Mouse (Mus musculus): Measurements from ENCODE around the gene Pdpk1.

Pdpk1 gene

DNA sequence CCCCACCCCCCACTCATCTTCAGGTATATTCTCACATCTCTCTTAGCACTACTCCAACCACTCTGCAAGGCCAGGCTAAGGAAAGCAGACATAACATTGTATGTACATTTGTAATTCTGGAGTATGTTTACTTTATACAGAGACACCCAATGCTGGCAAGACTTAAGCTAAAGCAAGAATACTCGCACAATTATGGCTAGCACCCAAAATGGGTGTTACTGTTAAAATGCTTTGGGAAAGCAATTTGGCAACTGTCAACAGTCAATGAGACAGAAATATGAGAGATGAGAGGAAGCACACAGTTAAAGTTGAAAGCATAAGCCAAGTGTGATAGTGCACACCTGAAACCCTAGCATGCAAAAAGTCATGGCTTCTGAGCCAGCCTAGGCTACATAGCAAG, 39.5 kb downstream of the Pdpk1 start:
- WGBS: 35% methylated on average over 1 of the region's 1 CpGs

DNA sequence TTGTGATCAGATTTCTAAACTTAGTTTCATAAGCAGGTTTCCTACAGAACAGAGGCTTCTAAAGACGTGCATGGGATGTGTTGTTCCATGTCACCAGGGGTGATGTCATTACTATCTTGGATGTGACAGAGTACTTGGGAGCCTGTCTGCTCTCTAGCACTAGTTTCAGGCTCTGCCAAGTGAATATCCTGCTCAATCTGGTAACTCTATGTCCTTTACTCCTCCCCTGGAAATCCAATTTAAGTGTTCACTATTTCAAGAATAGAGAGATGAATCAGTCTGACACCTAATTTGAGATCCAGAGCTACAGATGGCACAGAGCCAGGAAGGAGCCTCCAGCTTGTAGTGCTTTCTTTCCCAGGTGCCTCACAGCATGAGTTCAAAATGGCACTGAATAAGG, 41.8 kb downstream of the Pdpk1 start:
- WGBS: 29% methylated on average over 1 of the region's 1 CpGs

DNA sequence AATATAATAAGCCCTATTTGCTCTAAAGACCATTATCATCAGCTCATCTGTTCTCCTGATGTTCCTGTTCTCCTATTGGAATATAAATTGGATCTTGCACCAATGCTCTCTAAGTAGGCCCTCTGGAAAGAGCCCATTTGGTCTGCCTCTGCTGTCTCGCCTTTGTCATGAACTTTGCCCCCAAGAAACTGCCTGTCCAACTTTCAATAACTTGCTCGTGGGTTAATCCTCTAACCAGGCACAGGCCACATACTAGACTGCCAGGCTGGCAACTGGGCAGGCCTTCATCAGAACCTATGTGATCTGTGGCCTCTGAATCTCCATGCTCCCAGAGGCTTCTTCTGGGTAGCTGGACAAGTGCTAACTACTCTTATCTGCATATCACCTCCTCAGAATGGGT, 45.6 kb downstream of the Pdpk1 start:
- 92% methylated on average over 2 of the region's 2 CpGs for WGBS

DNA sequence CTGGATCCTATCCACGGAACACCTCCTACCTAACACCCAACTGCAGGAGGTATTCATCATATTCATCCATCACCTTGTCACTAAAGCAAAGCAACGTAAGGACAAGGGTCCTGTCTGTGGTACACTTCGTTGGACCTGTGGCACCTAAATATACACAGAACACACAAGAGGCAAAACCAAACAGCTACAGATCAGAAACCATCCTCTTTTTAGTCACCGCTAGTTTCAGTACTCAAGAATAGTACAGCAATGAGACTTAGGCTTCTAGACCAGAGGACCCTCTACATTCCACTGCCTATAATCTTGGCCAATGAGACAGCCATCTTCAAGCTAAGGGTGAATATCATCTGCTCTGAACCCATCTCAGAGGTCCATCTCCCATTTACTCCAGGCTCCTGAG, 52.4 kb downstream of the Pdpk1 start:
- WGBS: 96% methylated on average over 4 of the region's 4 CpGs

DNA sequence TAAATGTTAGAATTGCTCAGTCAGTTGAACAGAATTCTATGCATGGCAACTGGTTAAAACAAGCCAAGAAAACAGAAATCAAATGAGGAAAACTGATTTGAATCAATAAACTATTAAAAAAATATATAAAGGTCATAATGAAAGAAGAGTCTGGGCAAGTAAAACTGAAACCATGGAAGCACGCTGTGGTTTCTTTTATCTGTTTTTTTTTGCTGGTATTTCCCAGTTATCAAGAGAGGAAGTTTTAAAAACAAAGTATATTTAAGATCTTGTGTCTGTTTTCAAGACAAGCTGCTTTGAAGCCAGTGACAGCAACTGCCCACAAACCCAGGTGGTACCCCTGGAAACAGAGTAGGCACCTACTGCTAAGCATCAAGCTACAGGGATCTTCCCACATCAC, 60.1 kb downstream of the Pdpk1 start:
- WGBS: 85% methylated on average over 1 of the region's 1 CpGs

DNA sequence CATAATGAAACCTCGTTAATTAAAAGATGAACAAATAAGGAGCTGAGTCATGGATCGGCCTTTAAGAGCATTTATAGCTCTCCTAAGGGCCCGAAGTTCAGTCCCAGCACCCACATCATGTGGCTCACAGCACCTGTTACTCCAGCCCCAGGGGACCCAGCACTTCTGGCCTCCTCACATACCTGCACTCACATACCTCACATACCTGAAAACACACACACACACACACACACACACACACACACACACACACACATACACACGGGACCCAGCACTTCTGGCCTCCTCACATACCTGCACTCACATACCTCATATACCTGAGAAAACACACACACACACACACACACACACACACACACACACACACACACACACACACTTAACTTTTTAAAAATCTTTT, 64.3 kb downstream of the Pdpk1 start:
- 76% methylated on average over 4 of the region's 4 CpGs for WGBS

DNA sequence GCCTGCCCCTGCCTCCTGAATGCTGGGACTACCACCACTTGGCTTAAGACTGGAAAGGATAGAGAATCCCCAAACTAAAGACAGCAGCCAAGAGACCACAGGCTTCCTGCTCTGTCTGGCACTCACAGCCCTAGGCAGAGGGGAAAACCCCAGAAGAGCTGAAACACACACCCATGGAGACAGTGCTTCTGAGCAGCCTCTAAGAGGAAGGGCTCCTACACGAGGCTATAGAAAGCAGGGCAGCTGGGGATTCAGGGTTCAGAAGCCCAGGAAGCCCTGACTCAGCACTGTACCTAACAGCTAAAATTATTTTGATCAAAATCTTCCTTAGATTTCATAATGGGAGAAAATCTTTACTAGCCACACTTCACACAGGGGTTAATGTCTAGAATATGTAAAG, 66.1 kb downstream of the Pdpk1 start:
- 47% methylated on average over 1 of the region's 1 CpGs for WGBS

DNA sequence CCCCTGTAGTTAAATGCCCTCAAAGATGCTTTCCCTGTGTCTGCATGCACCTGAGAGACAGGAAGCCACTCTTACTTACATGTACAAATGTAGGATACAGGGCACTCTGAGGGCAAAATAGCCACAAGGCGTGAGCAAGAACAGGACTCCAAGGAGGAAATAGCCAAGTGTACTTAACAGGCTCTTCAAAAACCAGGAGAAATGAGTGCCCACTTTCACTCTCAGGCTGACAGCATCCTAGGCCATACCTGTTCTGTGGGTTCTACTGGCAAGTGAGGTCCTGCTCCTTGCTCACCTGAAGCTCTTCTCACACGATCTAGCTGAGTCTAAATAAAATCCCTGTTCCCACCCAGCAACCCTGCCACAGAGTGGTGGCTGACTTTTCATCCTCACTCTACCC, 73.6 kb downstream of the Pdpk1 start:
- WGBS: 85% methylated on average over 2 of the region's 2 CpGs

DNA sequence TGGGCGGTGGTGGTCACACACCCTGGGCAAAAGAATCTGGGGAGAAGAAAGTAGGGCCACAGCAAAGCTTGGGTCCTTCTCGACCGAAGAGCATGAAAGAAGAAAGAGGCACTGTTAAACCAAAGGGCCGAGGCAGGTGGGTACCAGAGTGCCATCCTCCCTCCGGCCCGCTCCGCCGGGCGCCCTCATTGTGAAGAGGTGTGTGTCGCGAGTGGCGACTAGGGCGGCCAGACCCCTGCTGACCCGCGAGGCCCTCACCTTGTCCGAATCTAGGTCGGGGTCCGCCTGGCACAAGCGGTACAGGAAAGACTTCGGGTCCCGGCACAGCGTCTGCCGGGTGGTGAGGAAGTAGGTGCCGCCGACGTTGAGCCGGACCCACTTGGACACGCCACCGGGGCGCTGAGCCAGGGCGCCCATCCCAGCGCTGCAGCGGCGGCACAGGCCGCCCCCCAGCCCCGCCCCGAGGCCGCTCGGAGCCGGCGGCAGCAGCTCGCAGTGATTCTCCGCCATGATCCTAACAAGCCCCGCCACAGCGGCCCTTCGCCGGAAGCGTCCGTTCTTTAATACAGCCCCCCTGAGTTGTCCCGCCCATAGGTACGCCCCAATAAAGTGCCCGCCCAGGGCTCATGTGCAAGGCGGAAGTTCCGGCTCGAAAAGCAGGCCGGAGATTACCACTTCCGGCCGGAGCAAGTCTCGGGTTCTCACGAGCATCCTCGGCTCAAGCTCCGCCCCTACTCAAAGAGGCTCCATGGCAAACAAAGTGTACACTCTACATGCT, 77.6 kb downstream of the Pdpk1 start, which contains the start of gene Kctd5:
Gene Kctd5 (minus strand): TSS at position 567 of the 778 bp plus-strand sequence.
- under 1% methylated on average over 62 of the region's 62 CpGs for WGBS

DNA sequence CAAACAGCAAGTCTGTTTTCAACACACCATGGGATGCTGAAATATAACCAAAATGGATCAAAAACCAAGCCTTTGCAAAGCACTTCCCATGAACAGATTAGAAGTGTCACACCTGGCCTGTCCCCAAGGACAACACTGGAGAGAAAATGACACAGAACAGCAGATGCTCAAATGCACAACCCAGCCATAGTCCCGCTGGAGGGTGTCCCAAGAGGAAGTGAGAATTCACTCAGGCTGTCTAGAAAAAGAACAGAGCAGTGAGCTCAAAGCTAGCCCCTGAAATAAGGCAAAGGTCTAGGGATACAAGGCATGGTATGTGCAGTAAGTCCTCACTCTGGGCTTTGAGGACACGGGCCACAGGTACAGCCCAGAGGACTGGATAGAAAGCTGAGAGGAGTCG, 81.2 kb downstream of the Pdpk1 start:
- 72% methylated on average over 3 of the region's 3 CpGs for WGBS

DNA sequence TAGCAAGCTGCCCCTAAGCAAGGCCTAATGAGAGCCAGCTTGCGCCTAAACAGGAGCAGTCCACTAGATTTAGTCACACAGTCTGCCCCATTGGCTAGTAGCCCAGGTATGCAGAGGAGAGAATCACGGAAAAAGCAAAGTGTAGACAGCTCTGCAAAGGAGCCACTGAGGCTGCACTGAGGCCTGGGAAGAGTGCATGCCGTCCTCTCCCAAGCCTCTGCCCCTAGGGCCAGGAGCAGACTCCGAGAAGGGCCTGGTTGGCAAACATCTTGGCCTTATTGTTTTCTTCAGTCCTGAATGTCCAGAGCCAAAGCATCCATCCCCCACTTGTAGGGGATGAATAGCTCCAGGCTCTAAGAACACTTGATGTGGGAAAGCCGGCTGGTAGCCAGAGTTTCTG, 82.5 kb downstream of the Pdpk1 start:
- WGBS: 52% methylated on average over 5 of the region's 5 CpGs

DNA sequence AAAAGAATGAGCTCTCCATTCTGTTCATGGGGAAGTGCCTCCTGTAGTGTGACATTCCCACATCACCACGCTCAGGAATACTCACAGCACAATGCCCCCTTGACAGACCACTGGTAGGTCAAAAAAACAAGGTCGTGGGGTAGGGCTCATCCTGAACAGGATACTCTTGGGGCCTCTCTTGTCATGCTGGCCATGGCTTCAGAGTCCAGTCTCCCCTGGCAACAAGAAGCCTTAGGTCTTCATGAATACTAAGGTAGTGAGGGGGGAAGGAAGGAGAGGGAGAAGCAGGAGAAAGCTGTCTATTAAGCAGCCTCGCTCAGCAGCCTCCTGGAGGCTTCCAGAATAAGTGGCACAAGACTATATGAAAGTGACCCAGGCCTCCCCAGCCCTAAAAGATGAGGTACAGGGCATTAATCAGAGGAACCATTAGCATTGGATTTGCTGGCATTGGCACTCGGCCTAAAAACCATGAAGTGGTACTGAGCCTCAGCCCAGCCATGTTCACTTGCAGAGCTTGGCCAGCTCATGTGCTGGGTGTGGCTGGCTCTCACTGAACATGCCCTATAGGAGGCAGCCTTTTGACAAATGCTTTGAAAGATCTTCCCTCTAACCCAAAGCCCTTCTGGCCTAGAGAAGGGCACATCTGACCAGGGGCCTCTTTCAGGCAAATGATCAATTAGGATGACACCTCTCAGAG, 88.1 kb downstream of the Pdpk1 start:
- 75% methylated on average over 4 of the region's 4 CpGs for WGBS

DNA sequence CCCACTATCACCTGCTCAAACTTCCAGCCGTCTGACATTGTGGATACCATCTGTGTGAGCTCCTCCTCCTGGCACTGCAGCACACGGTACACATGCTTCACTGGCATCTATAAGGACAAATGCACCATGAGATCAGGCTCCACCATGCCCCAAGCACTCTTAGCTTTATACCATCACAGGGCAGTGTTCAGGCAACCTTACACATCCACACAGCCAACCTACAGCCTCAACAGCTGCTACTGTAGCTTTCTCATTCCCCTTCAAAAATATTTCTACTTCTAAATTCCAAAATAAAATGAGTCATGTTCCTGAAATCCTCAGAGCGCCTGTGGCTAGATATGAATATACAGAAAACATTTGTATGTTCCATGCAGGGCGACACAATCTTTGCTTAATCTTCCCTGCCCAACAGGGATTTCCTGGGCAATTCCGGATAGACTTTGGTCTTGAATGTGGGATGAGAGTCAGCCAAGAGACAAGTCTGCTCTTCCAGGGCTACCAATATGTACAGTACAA, 92.9 kb downstream of the Pdpk1 start:
- 55% methylated on average over 5 of the region's 5 CpGs for WGBS

DNA sequence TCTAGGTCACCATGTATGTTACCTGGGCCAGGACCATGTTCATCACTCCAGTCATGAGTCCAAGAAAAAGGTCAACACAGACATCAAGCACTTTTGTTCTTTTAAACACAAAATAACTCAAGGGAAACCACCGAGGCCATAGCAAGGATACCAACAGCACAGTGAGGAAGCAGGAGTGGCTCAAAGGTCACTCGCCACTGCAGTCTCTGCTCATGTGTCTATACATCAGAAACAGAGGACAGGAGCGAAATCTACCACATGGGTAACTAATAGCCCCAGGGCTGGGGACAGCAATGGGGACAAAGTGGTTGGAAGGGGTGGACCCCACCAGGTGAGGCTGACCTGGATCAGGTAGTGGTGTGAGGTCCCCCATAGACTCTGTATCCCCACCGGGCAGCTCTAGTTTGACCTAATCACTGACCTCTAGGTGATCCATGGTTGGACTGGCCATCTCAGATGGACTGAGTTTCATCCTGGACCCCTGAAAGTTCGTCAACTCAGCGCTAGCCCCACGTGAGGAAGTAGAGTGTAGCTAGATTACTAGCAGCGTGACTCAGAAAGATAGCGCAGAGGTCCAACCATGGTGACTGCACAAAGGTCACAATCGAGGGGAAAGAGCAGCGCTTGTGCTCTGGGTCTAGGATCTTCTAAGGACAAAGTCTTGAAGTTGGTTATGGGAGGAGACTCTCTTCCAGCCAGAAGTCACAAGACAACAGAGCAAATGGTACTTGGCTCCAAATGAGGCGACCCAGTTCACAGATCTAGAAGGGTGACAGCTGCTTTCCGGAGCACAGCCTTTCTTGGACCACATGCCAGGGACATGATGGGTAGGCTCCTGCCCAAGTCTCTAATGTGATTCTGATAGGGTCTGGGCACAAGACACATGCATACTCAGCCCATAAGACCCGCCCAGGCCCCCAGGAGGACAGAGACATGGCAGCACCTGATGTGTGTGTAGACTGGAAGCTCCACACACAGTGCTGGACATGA, 93.8 kb downstream of the Pdpk1 start:
- WGBS: 87% methylated on average over 14 of the region's 14 CpGs

DNA sequence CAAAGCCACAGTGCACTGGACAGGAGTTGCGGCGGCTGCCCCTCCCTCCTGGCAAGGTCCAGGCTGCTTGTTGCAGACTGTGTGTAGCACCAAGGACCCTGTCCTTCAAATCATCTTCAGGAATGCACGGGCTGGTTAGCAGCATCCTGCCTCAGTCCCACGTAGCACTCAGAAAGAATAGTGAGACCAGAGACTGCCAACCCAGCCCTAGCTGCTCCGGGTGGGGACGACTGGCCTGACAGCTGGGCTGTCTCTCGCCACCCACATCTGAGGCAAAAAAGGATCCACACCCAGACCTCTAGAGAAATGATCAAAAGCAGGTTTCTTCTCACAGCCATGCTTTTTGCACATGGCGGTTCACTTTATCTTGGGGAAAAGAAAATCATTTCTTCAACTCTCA, 101.7 kb downstream of the Pdpk1 start:
- WGBS: 62% methylated on average over 8 of the region's 8 CpGs

DNA sequence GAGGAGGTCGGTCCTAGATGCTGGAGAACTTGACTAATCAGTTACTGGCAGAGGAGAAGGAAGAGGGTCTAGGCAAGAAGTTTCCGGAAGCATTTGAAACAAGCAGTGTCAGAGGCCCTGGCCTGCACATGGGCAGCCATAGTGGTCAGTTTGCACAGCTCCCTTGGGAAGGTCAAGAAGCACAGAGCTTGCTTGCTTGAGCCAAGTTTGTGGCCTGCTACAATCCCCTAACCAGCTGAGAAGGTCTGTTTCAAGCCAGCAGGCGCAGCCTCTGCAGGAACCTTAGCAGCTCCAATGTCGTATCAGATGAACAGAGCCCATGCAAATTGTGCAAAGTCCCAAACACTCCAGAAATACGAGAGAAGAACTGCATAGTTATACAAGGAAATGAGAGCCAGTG, 102.7 kb downstream of the Pdpk1 start:
- 73% methylated on average over 5 of the region's 5 CpGs for WGBS

DNA sequence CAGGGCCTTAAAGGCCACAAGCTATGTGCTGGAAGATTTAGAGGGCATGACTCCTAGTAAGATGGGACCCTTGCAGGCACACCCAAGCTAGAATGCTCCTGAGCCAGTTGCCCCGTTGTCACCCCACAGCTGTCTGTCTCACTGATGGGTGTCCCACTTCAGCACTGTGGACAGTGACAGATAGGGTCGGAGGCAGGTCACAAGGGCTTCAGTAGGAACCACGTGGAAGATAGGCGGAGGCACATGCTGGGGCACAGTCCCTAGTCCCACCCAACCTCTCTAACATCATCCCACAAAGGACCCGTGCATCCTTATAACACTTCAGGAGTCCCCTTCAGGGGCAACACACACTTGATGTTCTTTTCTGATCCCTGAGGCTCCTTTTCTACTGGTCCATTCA, 104.7 kb downstream of the Pdpk1 start:
- 65% methylated on average over 5 of the region's 5 CpGs for WGBS

DNA sequence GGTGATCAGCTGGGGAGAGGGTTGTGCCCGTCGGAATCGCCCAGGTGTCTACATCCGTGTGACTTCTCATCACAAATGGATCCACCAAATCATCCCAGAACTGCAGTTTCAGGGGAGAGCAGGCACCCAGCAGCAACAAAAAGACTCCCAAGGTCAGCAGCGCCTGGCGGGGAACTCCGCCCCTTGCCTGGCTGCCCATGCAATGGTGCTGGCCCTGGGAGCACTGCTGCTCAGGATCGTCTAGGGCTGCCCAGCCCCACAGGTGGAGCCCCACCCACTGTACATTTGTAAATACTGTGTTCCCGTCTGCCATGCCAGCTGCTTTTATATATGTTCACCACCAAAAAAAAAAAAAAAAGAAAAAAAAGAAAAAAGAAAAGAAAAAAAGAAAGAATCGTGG, 105.1 kb downstream of the Pdpk1 start:
- WGBS: 76% methylated on average over 10 of the region's 10 CpGs

DNA sequence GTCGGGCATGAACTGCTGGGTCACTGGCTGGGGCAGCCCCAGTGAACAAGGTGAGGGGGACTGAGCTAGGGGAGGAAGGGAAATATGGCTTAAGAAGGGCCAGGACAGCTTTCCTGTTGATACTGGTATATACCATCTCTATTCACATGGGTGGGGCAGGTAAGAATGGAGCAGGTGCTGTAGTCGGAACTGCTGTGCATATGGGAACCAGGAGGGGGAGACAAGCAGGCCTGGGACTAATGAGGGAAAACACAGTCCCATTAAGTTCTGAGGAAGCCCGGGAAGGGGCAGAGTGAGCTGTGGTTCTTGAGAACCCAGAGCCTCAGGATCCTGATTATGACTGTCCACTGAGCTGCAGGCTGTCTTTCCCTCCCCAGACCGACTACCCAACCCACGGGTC, 106.2 kb downstream of the Pdpk1 start:
- 62% methylated on average over 5 of the region's 5 CpGs for WGBS

DNA sequence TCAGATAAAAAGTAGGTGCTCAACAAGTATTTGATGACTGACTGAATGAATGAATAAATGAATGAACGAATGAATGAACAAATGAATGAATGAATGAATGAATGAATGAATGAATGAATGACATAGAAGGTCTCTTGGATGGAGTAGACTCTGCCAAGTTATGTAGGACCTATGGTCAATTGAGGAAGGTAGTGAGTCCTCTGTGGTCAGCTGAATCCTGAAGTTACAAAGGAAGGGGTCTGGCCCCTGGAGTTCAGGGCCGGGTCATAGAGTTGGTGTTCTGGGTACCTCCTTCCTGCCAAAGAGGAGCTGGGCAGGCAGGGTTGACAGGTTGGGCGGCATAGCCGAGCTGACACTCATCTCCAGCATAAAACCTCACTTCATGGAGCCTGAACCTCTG, 112.9 kb downstream of the Pdpk1 start, which contains the start of gene Prss27:
Gene Prss27 (plus strand): TSS at position 301 of the 400 bp plus-strand sequence.
- 75% methylated on average over 4 of the region's 4 CpGs for WGBS

DNA sequence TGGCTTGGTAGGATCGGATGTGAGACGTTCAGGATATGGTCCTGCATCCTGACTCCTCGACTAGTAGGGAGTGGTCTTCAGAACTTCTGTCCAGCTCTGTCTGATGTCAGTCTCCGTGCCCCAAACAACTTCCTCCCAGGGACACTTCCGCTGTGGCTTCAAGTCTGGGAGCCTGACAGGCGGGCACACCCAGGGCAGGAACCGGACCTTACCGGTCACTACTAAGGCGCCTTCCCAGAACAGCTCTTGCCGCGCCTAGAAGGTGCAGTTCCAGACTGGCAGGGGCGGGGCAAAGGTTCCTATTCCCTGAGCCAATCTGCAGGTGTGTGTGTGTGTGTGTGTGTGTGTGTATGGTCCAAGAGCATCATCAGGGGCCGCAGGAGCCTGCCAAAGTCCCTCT, 113.4 kb downstream of the Pdpk1 start:
- 82% methylated on average over 13 of the region's 13 CpGs for WGBS

DNA sequence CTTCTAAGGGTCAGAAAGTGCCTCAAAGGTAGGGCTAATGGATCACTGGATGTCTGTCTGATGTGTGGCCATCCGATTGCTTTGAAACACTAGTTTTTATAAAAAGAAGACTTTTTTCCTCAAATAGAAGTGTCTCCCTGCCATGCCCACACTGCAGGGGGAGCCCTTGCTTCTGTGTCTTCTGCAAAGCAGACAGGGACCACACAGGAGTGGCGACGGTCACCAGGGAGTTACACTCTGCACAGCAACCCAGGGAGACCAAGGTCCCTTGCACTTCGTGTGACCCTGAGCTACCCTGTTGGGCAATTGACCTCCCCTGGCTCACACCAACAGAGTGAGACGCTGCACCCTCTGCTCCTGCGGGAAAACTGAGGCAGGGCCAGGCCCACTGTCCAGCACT, 113.8 kb downstream of the Pdpk1 start:
- WGBS: 68% methylated on average over 6 of the region's 6 CpGs
